Mouse (Mus musculus) duodenum, adult 2 months (tissue): ENCODE measurements around the gene Vps4a. TPM values are rescaled to one million over a fixed set of nuclear protein-coding genes. Genes with fewer than 3 reads are reported as not detected.

Source experiments
- polyA plus RNA-seq: library from polyadenylated mRNA; depleted of rRNA; stranded (reverse); fragments of >200 nt; gene quantifications from 2 replicates; pipeline ENCODE4 v1.2.3, GENCODE M21; 2012; ENCODE audit warnings: low replicate concordance; rRNA removed

Vps4a gene
- 8.2 and 12.9 TPM in 2 replicates for polyA plus RNA-seq

GRCm38 (mm10) chr8:107030650-107031576 is at the start of gene Vps4a:
Gene Vps4a, plus strand, starts transcription at chr8:107031222.

GRCm38 (mm10) chr8:107048061-107048941 is 17.3 kb downstream of the Vps4a start, which contains the start of gene Pdf:
Gene Pdf, minus strand, starts transcription at chr8:107048614.

GRCm38 (mm10) chr8:107056076-107056972 is 25.3 kb downstream of the Vps4a start, which contains the start of the genes Cog8 and Nip7:
Gene Cog8, minus strand, starts transcription at chr8:107056689.
Gene Nip7, plus strand, starts transcription at chr8:107056877.

GRCm38 (mm10) chr8:107065511-107066496 is 34.8 kb downstream of the Vps4a start, which contains the start of gene Tmed6:
Gene Tmed6, minus strand, starts transcription at chr8:107065644.

Other genes with a start within 250 kb of the Vps4a start
- 0.14 and 0.36 TPM in 2 replicates for gene Has3, start 161.0 kb upstream of the Vps4a start, polyA plus RNA-seq
- 4.8 and 10.0 TPM in 2 replicates for gene Utp4, start 137.6 kb upstream of the Vps4a start, polyA plus RNA-seq
- 1.2 and 1.8 TPM in 2 replicates for gene Sntb2, start 95.5 kb upstream of the Vps4a start, polyA plus RNA-seq
- 29.4 and 59.3 TPM in 2 replicates for gene Pdf, start 17.4 kb downstream of the Vps4a start, polyA plus RNA-seq
- 17.0 and 17.6 TPM in 2 replicates for gene Cog8, start 25.5 kb downstream of the Vps4a start, polyA plus RNA-seq
- 7.5 and 11.2 TPM in 2 replicates for gene Nip7, start 25.7 kb downstream of the Vps4a start, polyA plus RNA-seq
- 7.0 and 9.9 TPM in 2 replicates for gene Tmed6, start 34.4 kb downstream of the Vps4a start, polyA plus RNA-seq
- gene Terf2, start 65.3 kb downstream of the Vps4a start, polyA plus RNA-seq: 2.9 and 3.7 TPM in 2 replicates
- 129 and 153 TPM in 2 replicates for gene Cyb5b, start 119.4 kb downstream of the Vps4a start, polyA plus RNA-seq